Mouse (Mus musculus): ENCODE measurements around the gene Gm10031. TPM values are rescaled to one million over a fixed set of nuclear protein-coding genes. Genes with fewer than 3 reads are reported as not detected.

The Gm10031 gene
- polyA plus RNA-seq, 1 experiment, result not detected

- 26% methylated on average over 2 of the region's 2 CpGs for WGBS
- Histone ChIP-seq H3K27ac (ENCODE audit: insufficient read depth, low read depth, low read length) (no peak overlapping the region), H3K4me1 (ENCODE audit: control insufficient read depth, insufficient read depth, low read length) (peaks cover 5% of the 10 kb centered on the region), H3K4me3 (ENCODE audit: insufficient read depth, low read depth, low read length) (no peak overlapping the region)
- TF ChIP-seq POLR2A (IDR thresholded peaks at IDR 0.05; ENCODE audit: insufficient read depth, low read depth, low read length) (no peak), CTCF (IDR thresholded peaks at IDR 0.05; ENCODE audit: insufficient read depth, low read depth, low read length) (no peak)
Measured at GRCm38 (mm10) chr1:156565328-156565727, 41.5 kb downstream of the Gm10031 start.

- 89% methylated on average over 3 of the region's 3 CpGs for WGBS
- Histone ChIP-seq H3K27ac (ENCODE audit: insufficient read depth, low read depth, low read length) (no peak overlapping the region), H3K4me3 (ENCODE audit: insufficient read depth, low read depth, low read length) (no peak overlapping the region), H3K4me1 (ENCODE audit: control insufficient read depth, insufficient read depth, low read length) (peaks cover 5% of the 10 kb centered on the region)
- TF ChIP-seq POLR2A (IDR thresholded peaks at IDR 0.05; ENCODE audit: insufficient read depth, low read depth, low read length) (no peak), CTCF (IDR thresholded peaks at IDR 0.05; ENCODE audit: insufficient read depth, low read depth, low read length) (no peak)
Measured at GRCm38 (mm10) chr1:156566132-156566531, 42.3 kb downstream of the Gm10031 start.

- WGBS, result 76% methylated on average over 4 of the region's 4 CpGs
- peak overlapping the region; percentile 46; the same call in 1 of the 2 replicates for H3K27ac ChIP-seq (ENCODE audit: insufficient read depth, low read depth, low read length)
- peaks cover 8% of the 10 kb centered on the region for H3K4me1 ChIP-seq (ENCODE audit: control insufficient read depth, insufficient read depth, low read length)
- TF ChIP-seq POLR2A (IDR thresholded peaks at IDR 0.05; ENCODE audit: insufficient read depth, low read depth, low read length) (no peak), CTCF (IDR thresholded peaks at IDR 0.05; ENCODE audit: insufficient read depth, low read depth, low read length) (no peak)
- H3K4me3 ChIP-seq (ENCODE audit: insufficient read depth, low read depth, low read length), result no peak overlapping the region
Measured at GRCm38 (mm10) chr1:156569615-156570014, 45.8 kb downstream of the Gm10031 start.

GRCm38 (mm10) chr1:156572952-156573351 is 49.1 kb downstream of the Gm10031 start:
- Histone ChIP-seq H3K4me1 (ENCODE audit: control insufficient read depth, insufficient read depth, low read length) (peaks cover 9% of the 10 kb centered on the region), H3K4me3 (ENCODE audit: insufficient read depth, low read depth, low read length) (no peak overlapping the region), H3K27ac (ENCODE audit: insufficient read depth, low read depth, low read length) (peak overlapping the region; percentile 8; the same call in 1 of the 2 replicates)
- 44% methylated on average over 4 of the region's 4 CpGs for WGBS
- TF ChIP-seq POLR2A (IDR thresholded peaks at IDR 0.05; ENCODE audit: insufficient read depth, low read depth, low read length), result no peak
- TF ChIP-seq CTCF (IDR thresholded peaks at IDR 0.05; ENCODE audit: insufficient read depth, low read depth, low read length), result no peak

Other genes with a start within 250 kb of the Gm10031 start
- gene Tdrd5, start 220.3 kb upstream of the Gm10031 start, polyA plus RNA-seq (2012; ENCODE audit: insufficient read depth, insufficient read length, low replicate concordance, missing spikeins), result not detected in 2 replicates
- gene Nphs2, start 213.3 kb upstream of the Gm10031 start, polyA plus RNA-seq (2012; ENCODE audit: insufficient read depth, insufficient read length, low replicate concordance, missing spikeins), result not detected in 2 replicates
- gene Gm2000, start 158.0 kb upstream of the Gm10031 start, polyA plus RNA-seq (2012; ENCODE audit: insufficient read depth, insufficient read length, low replicate concordance, missing spikeins), result not detected in 2 replicates
- gene Axdnd1, start 102.9 kb upstream of the Gm10031 start, polyA plus RNA-seq (2012; ENCODE audit: insufficient read depth, insufficient read length, low replicate concordance, missing spikeins), result not detected in 2 replicates
- 319 TPM in 1 of 2 replicates, not detected in the other for gene Soat1, start 49.7 kb upstream of the Gm10031 start, polyA plus RNA-seq (2012; ENCODE audit: insufficient read depth, insufficient read length, low replicate concordance, missing spikeins)
- gene Abl2, start 34.8 kb downstream of the Gm10031 start, polyA plus RNA-seq (2012; ENCODE audit: insufficient read depth, insufficient read length, low replicate concordance, missing spikeins), result 116 TPM in 1 of 2 replicates, not detected in the other
- not detected in 2 replicates for gene Tor3a, start 150.3 kb downstream of the Gm10031 start, polyA plus RNA-seq (2012; ENCODE audit: insufficient read depth, insufficient read length, low replicate concordance, missing spikeins)
- 104 TPM in 1 of 2 replicates, not detected in the other for gene Fam20b, start 195.1 kb downstream of the Gm10031 start, polyA plus RNA-seq (2012; ENCODE audit: insufficient read depth, insufficient read length, low replicate concordance, missing spikeins)

Measured in olfactory bulb, adult 2 months (tissue).